Mouse (Mus musculus) ES-Bruce4 (cell line): Measurements from ENCODE around the gene Ccnc.

Experiments used
- CTCF ChIP-seq: IDR thresholded peaks from one replicate; pipeline ENCODE4 v1.8.1; 2011; ENCODE audit warnings: low read depth, low read length
- EP300 ChIP-seq: IDR thresholded peaks from 2 replicates; pipeline ENCODE4 v1.6.1; 2011; ENCODE audit warnings: low read depth, low read length; ENCODE audit not compliant: insufficient read depth
- POLR2A ChIP-seq: IDR thresholded peaks from one replicate; pipeline ENCODE4 v1.8.1; 2011; ENCODE audit warnings: low read length; ENCODE audit not compliant: insufficient read depth

DNA sequence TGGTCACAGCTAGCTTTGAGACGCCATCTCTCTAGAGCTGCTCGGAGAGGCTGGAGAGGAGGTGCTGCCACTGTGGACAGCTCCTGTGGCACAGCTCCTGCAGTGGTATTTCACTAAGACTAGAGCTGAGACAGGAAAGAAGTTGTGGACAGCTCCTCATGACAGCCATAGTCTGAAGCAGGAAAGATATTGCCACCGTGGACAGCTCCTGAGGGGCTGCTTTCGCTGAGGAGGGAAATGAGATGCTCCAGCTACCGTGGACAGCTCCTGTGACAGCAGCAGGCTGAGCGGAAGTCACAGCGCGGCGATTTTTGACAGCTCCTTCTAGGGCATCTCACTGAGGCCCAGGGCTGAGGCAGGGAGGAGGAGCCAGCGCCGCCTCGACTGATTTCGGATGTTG, 15.4 kb upstream of the Ccnc start:
- TF ChIP-seq CTCF (no peak), POLR2A (no peak), EP300 (peak; percentile 73)
